Mouse (Mus musculus) gastrocnemius, adult 2 months (tissue): ENCODE results near the gene Stx18. TPM values are rescaled to one million over a fixed set of nuclear protein-coding genes. Genes with fewer than 3 reads are reported as not detected.

Source experiments
- DNase-seq: peaks from one replicate; pipeline ENCODE4 v3.0.0; 2022
- H3K27ac ChIP-seq: fragments of 200-600 bp; 2 replicates; pipeline ENCODE4 v1.8.1; 2022; ENCODE audit warnings: mild to moderate bottlenecking
- H3K4me3 ChIP-seq: fragments of 200-600 bp; 2 replicates; pipeline ENCODE4 v1.8.1; 2022; ENCODE audit warnings: mild to moderate bottlenecking, moderate library complexity
- CTCF ChIP-seq: fragments of 200-600 bp; IDR thresholded peaks from 2 replicates; pipeline ENCODE4 v1.8.1; 2022; ENCODE audit warnings: antibody characterized with exemption, mild to moderate bottlenecking, moderate library complexity
- intact Hi-C: fragments of 180-260 bp; cut with DNase I; formaldehyde crosslinking; loops from one replicate; pipeline ENCODE4 v1.15.1; 2025
- total RNA-seq, 2 experiments: library from RNA; stranded (reverse); gene quantifications; 2 replicates each; pipeline ENCODE4 v1.2.3; 2021

Stx18 gene
- total RNA-seq, 2 experiments from 2014 or later = 14.3 to 15.1 TPM

DNA sequence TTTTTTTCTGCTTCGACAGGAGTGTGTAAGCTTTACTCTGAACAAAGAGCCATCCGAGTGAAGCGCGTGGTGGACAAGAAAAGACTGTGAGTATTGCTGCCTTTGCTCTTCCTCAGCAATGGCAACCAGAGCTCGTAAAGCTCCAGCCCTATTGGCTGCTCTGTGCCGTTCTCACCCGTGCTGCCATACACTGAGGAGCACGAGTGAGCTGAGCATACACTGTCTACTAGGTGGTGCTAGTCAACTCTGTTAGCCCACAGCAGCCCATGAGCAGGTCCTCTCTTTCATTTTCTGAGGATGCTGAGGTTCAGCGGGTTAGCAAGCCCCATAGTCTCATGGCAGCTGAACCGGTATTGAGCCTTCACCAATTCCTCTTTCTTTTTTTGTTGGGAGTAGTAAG is 68.3 kb downstream of the Stx18 start:
- H3K4me3 ChIP-seq = no peak overlapping the region
- no peak for TF ChIP-seq CTCF
- DNase-seq = no peak
- intact Hi-C loops = no loop called here
- no peak overlapping the region for H3K27ac ChIP-seq

GRCm38 (mm10) chr5:38114526-38114925 is 76.0 kb downstream of the Stx18 start:
- no peak for TF ChIP-seq CTCF
- no peak for DNase-seq
- Histone ChIP-seq H3K4me3 (no peak overlapping the region), H3K27ac (no peak overlapping the region)
- intact Hi-C loops = no loop called here

GRCm38 (mm10) chr5:38117056-38117455 is 78.5 kb downstream of the Stx18 start:
- DNase-seq = no peak
- Histone ChIP-seq H3K4me3 (no peak overlapping the region), H3K27ac (no peak overlapping the region)
- intact Hi-C loops = no loop called here
- no peak for TF ChIP-seq CTCF

DNA sequence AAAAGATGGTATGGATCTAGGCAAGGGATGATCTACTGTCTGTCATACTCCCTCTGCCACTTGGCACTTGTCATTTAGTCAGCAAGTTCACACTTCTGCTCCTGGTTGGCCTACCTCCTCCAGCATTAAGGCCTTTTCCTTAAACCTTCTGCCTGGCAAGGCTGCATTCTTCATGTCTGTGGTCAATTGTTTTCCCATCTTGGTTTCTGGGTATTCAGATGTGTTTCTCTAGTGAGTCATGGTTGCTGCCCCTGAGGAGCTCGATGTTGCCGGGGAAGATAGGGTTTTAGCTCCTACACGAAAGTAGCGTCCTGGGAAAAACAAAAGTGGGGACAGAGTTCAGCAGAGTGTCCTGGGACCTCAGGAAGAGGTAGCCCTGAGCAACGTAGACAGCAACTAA is 80.7 kb downstream of the Stx18 start:
- intact Hi-C loops = no loop called here
- DNase-seq = no peak
- H3K27ac ChIP-seq = no peak overlapping the region
- H3K4me3 ChIP-seq = no peak overlapping the region
- no peak for TF ChIP-seq CTCF

- H3K27ac ChIP-seq = no peak overlapping the region
- intact Hi-C loops = no loop called here
- TF ChIP-seq CTCF = no peak
- no peak overlapping the region for H3K4me3 ChIP-seq
- DNase-seq = no peak
Measured at GRCm38 (mm10) chr5:38121699-38122098, 83.2 kb downstream of the Stx18 start.

DNA sequence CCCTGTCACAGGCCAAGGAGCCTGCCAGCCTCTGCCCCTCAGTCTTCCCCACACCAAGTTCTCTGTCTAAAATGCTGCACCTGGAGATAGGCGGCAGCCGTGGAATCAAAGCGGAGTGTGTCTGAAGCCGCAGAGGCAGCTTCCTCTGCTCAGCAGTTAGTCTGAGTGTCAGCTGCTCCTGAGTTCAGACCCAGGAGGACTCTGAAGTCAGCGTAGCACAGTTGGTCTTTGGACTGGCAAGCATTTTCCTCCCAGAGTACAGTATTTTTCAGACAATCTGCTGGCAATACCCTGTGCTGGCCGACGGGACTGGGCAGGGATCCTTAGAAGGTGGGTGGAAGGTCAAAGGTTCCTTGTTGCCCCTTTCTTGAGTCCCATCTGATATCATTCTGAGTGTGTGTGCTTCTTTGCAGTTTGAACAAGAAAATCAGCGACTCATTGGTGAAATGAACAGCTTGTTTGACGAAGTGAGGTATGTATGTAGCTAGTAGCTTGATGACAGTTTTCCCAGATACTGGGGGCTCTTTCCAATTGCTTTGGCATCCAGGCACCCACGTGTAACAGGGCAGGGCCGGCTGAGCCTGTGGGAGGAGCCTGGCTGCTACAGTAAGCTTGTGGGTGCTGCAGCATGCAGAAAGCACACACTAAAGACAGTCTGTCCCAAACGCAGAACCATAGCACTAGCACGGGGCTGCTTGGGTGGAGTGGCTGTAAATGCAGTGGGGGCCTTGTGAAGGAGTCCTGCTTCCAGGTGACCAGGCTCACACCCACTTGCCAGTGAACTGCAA is 88.2 kb downstream of the Stx18 start:
- Histone ChIP-seq H3K4me3 (no peak overlapping the region), H3K27ac (no peak overlapping the region)
- no peak for TF ChIP-seq CTCF
- no peak for DNase-seq
- intact Hi-C loops = no loop called here

GRCm38 (mm10) chr5:38129339-38129738 is 90.8 kb downstream of the Stx18 start:
- TF ChIP-seq CTCF = no peak
- H3K27ac ChIP-seq = no peak overlapping the region
- intact Hi-C loops = no loop called here
- no peak overlapping the region for H3K4me3 ChIP-seq
- no peak for DNase-seq

DNA sequence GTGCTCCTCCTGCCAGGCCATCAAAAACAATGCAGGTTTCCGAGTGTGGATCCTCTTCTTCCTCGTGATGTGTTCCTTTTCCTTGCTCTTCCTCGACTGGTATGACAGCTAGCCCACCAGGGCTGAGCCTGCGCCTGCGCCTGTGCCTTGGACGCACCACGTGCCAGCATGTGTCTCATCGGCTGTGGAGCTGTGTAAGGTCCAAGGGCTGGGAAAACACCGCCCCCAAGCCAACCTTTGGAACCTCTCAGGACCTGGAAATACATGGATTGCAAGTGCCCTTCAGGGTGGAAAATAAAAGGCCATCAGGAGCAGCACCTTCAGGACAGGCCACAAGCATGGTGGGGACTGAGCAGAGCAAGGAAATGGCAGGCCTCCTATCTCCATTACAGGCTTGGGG is 97.7 kb downstream of the Stx18 start:
- DNase-seq = no peak
- TF ChIP-seq CTCF = no peak

GRCm38 (mm10) chr5:38137163-38137562 is 98.6 kb downstream of the Stx18 start:
- intact Hi-C loops = no loop called here
- H3K4me3 ChIP-seq = no peak overlapping the region
- no peak for DNase-seq
- no peak overlapping the region for H3K27ac ChIP-seq
- TF ChIP-seq CTCF = no peak

More for the DNA sequence above, 97.7 kb downstream of the Stx18 start:
- no peak overlapping the region for H3K27ac ChIP-seq
- H3K4me3 ChIP-seq = no peak overlapping the region
- intact Hi-C loops = no loop called here

GRCm38 (mm10) chr5:38140893-38141292 is 102.4 kb downstream of the Stx18 start:
- no peak for TF ChIP-seq CTCF
- Histone ChIP-seq H3K4me3 (no peak overlapping the region), H3K27ac (no peak overlapping the region)
- intact Hi-C loops = no loop called here
- DNase-seq = no peak

GRCm38 (mm10) chr5:38146524-38146923 is 108.0 kb downstream of the Stx18 start:
- H3K4me3 ChIP-seq = no peak overlapping the region
- DNase-seq = no peak
- TF ChIP-seq CTCF = no peak
- intact Hi-C loops = no loop called here
- no peak overlapping the region for H3K27ac ChIP-seq

DNA sequence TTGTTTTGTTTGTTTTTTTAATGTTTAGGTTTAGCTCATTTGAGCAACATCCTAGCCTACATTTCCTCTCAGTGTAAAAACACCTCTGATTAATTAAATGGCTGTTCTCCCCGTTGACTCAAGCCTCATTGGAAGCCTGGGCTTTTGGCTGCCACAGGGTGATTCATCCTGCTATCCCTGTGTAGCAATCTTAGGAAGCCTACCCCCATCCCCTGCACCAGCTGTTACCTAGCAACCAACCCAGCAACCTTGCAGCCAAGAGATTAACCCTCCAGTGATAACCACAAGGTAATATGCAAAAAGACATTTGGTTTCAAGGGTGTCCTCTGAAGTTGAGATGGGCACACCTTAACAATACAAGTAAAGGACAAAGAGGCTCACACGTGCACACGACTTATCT is 112.7 kb downstream of the Stx18 start:
- TF ChIP-seq CTCF = no peak
- H3K4me3 ChIP-seq = no peak overlapping the region
- intact Hi-C loops = no loop called here
- H3K27ac ChIP-seq = no peak overlapping the region
- DNase-seq = no peak

DNA sequence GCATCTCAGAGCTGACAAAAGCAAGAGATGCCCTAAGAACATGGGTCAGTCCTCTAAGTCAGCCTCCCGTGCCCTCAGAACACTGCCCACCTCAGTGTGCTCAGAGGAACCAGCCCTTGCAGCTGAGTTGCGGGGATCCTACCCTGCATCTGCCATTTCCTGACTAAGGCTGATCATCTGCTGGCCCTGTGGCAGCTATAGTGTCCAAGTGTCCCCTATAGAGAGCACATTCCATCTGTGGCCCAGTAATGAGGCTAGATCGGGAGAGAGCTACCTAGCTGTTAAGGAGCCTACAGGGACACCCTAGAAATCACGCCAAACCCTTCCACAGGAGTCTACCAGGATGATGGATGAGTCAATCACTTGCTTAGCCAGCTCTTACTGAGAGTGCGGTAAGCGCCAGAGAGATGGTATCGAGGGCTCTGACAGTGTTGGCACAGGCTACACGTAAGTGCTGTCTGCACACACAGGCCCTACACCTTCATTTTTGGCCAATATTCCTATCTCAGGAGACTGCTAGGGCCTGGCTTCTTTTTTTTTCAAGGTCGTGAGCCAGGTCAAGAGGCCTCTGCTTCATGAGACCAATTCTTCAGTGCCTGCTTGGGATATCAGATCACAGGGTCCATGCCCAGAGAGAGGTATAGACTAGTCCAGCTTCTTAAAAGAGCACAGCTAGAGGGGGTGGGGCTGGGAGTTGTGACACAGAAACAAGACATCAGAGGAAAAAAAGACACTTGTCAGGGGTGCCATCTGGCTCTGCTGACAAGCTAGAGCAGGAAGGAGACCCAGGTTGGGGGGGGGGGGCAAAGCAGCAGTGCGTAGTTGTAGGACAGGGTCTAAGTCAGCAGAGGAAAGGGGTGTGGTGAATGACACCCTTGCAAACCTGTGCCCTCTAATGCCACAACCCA is 113.9 kb downstream of the Stx18 start:
- H3K27ac ChIP-seq = no peak overlapping the region
- no peak overlapping the region for H3K4me3 ChIP-seq
- intact Hi-C loops = no loop called here
- TF ChIP-seq CTCF = no peak
- DNase-seq = no peak
